Mouse (Mus musculus) C2C12 (cell line): ENCODE results near the gene Tex36. TPM values are rescaled to one million over a fixed set of nuclear protein-coding genes. Genes with fewer than 3 reads are reported as not detected.

ENCODE experiments used
- H3K27me3 ChIP-seq: one replicate; pipeline ENCODE4 v1.6.1; 2011; ENCODE audit not compliant: control insufficient read depth, insufficient read depth, insufficient read length
- H3K36me3 ChIP-seq: one replicate; pipeline ENCODE4 v1.6.1; 2011; ENCODE audit not compliant: control insufficient read depth, insufficient read depth
- H3K4me3 ChIP-seq: one replicate; pipeline ENCODE4 v1.5.1; 2011; ENCODE audit warnings: mild to moderate bottlenecking, control low read depth; ENCODE audit not compliant: poor library complexity, insufficient read depth, severe bottlenecking
- H3K79me2 ChIP-seq: one replicate; pipeline ENCODE4 v1.6.1; 2011; ENCODE audit not compliant: control insufficient read depth, insufficient read depth
- H3K79me3 ChIP-seq: one replicate; pipeline ENCODE4 v1.6.1; 2011; ENCODE audit warnings: low read depth, control low read depth
- H3ac ChIP-seq: one replicate; pipeline ENCODE3; 2011; ENCODE audit warnings: low read depth; ENCODE audit not compliant: control insufficient read depth, insufficient read length
- CEBPB ChIP-seq: IDR thresholded peaks from one replicate; pipeline ENCODE4 v1.6.1; 2011; ENCODE audit warnings: low read depth, mild to moderate bottlenecking, control low read depth, moderate library complexity
- CTCF ChIP-seq: IDR thresholded peaks from one replicate; pipeline ENCODE4 v1.5.1; 2011; ENCODE audit not compliant: control insufficient read depth, insufficient read depth, insufficient read length
- FOSL1 ChIP-seq: IDR thresholded peaks from one replicate; pipeline ENCODE4 v1.8.0; 2011; ENCODE audit warnings: mild to moderate bottlenecking, low read length; ENCODE audit not compliant: poor library complexity, insufficient read depth, severe bottlenecking
- MAX ChIP-seq: IDR thresholded peaks from one replicate; pipeline ENCODE4 v1.6.1; 2011; ENCODE audit warnings: mild to moderate bottlenecking, control low read depth
- MYOD1 ChIP-seq: IDR thresholded peaks from one replicate; pipeline ENCODE4 v1.6.1; 2011; ENCODE audit warnings: low read depth; ENCODE audit not compliant: control insufficient read depth, insufficient read length
- MYOG ChIP-seq: IDR thresholded peaks from one replicate; pipeline ENCODE4 v1.6.1; 2011; ENCODE audit not compliant: control insufficient read depth, insufficient read length; ENCODE audit errors: extremely low read depth
- USF1 ChIP-seq: IDR thresholded peaks from one replicate; pipeline ENCODE4 v1.6.1; 2011; ENCODE audit warnings: low read depth, mild to moderate bottlenecking, control low read depth, moderate library complexity
- polyA plus RNA-seq: library from polyadenylated mRNA; unstranded; fragments of >200 nt; fragmentation: generic; extraction: Trizol; gene quantifications from one replicate; pipeline ENCODE4 v1.2.1, GENCODE M21; 2012; ENCODE audit warnings: missing spikeins

Tex36 gene
- polyA plus RNA-seq, 1 experiment = not detected

DNA sequence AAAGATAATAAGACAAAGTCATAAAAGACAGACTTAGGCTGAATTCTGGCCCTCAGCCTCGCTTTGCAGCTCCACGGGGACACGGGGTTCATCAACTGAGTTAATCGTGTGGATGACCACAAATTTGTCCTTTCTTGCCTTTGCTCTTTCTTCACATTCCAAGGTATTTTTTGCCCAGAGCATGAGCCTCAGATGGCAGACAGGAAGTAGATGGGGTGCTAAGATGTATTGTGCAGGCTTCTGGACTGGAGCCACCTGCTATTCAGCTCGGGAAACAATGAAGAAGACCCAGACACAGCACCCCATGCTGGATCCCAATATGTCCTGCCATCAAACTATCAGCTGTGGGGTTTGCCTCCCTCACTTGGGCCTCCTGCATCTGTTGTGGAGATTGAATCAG lies 5.4 kb upstream of the Tex36 start:
- Histone ChIP-seq H3ac (no peak overlapping the region), H3K79me2 (no peaks in the 10 kb centered on the region), H3K4me3 (no peak overlapping the region), H3K79me3 (no peaks in the 10 kb centered on the region), H3K36me3 (no peaks in the 10 kb centered on the region), H3K27me3 (peaks cover 25% of the 10 kb centered on the region)
- TF ChIP-seq FOSL1 = no peak
- no peak for TF ChIP-seq MYOD1

DNA sequence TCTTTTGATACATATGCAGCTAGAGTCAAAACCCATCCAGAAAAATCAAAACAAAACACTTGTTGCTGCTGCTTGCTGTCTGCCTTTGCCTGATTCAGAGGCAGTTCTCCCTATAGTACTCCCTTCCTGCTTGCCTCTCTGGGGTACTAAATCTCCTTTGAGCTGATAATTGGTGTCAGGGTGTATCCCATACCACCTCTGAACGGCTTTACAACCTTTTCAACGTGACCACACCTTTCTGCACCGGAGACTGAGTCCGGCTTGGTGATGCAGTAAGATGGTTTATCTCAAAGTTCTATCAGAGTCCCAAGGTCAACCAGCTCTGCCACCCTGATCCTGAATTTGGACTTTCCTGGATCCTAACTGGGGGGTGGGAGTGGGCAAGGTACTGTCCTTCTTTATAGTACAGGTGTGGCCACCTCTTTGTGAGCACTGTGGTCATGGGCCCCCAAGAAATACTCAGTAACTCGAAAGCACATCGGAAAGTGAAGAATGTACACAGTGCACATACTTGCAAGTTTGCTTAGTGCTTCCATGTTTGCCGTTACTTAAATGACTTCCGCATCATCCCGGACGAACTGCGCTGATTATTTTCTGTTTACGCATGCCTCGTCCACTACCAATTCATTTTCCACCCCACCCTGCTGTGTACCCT lies 2.6 kb upstream of the Tex36 start:
- Histone ChIP-seq H3K79me3 (no peaks in the 10 kb centered on the region), H3K79me2 (no peaks in the 10 kb centered on the region), H3ac (no peak overlapping the region), H3K27me3 (peaks cover 13% of the 10 kb centered on the region), H3K4me3 (no peak overlapping the region), H3K36me3 (no peaks in the 10 kb centered on the region)
- no peak for TF ChIP-seq MAX
- TF ChIP-seq MYOD1 = no peak
- no peak for TF ChIP-seq CTCF
- no peak for TF ChIP-seq FOSL1
- TF ChIP-seq MYOG = no peak
- no peak for TF ChIP-seq USF1
- TF ChIP-seq CEBPB = no peak

DNA sequence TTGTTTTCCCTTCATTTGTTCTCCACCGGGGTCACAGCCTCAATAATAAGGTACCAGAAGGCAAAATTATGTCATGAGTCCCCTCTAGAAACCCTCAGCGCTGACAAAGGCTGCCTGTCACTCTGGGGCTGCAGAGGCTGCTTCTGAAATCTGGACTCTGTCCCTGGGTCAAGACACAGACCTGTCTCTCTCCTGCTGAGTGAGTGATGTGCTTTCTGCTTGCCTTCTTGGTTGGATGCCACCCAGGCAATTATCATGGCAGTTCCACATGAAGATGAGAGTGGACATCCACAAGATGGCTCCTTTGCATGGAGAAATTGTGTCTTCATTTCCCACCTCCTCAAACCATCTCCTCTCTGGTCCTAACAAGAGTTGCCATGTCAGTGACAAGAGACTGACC lies 1.2 kb upstream of the Tex36 start:
- no peak overlapping the region for H3ac ChIP-seq
- no peaks in the 10 kb centered on the region for H3K36me3 ChIP-seq
- peaks cover 13% of the 10 kb centered on the region for H3K27me3 ChIP-seq
- H3K4me3 ChIP-seq = no peak overlapping the region
- TF ChIP-seq FOSL1 (no peak), USF1 (no peak)
- H3K79me3 ChIP-seq = no peaks in the 10 kb centered on the region
- H3K79me2 ChIP-seq = no peaks in the 10 kb centered on the region

DNA sequence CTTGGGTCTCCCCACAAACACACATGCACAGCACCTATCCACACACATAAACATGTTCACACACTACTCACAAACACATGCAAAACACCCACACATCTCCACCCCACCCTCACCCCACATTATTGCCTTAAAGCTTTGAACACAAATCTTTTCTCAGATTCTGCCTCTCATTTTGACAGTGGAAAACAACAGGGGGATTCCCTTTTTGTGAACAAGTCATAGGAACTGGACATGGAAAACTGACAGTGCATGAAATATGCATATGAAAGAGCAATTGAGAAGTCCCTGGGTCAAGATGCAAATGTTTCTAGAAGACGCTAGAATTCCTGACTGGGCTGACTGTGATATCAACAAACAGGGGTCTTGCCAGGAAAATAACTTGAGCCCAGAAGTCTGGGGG lies 1.4 kb downstream of the Tex36 start:
- H3ac ChIP-seq = no peak overlapping the region
- no peaks in the 10 kb centered on the region for H3K79me3 ChIP-seq
- peaks cover 6% of the 10 kb centered on the region for H3K27me3 ChIP-seq
- H3K36me3 ChIP-seq = no peaks in the 10 kb centered on the region
- TF ChIP-seq FOSL1 (no peak), CEBPB (no peak), MYOD1 (no peak), CTCF (no peak), MAX (no peak), MYOG (no peak), USF1 (no peak)
- no peak overlapping the region for H3K4me3 ChIP-seq
- no peaks in the 10 kb centered on the region for H3K79me2 ChIP-seq

DNA sequence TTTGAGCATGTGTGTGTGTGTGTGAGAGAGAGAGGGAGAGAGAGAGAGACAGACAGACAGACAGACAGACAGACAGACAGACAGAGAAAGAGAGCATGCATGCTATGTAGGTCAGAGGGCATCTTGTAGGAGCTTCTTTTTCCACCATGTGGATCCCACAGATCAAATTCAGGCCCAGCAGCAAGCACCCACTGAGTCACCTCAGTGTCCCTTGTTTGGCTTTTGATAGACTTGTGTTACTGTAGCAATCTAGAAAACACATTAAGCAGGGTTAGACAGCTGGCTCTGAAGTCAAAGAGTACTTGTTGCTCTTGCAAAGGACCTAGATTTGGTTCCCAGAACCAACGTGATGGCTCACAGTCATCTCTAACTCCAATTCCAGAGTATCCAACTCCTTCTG lies 10.2 kb downstream of the Tex36 start:
- no peaks in the 10 kb centered on the region for H3K79me2 ChIP-seq
- TF ChIP-seq MYOD1 (no peak), FOSL1 (no peak), MYOG (no peak), CTCF (no peak), MAX (no peak), USF1 (no peak), CEBPB (no peak)
- no peaks in the 10 kb centered on the region for H3K36me3 ChIP-seq
- no peaks in the 10 kb centered on the region for H3K27me3 ChIP-seq
- no peak overlapping the region for H3ac ChIP-seq
- H3K4me3 ChIP-seq = no peak overlapping the region
- no peaks in the 10 kb centered on the region for H3K79me3 ChIP-seq

DNA sequence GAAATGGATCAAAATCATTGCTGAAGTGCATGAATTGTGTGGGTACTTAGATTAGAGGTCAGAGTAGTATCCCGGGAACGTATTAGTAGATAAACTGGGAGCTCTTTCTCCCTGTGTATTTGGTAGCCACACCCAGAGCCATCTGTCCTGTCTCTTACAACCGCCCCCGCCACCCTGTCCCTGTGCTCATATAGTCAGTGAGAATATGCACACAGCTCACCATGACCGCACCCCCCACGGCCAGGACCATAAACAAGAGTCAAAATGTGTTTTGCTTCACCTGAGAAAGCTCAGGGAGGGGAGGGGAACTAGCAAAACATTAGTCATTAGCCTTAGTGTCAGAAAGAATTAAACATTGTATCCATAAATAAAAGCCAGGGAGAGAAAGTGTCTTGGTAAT lies 18.7 kb downstream of the Tex36 start:
- Histone ChIP-seq H3K79me2 (no peaks in the 10 kb centered on the region), H3K27me3 (peaks cover 12% of the 10 kb centered on the region), H3K79me3 (no peaks in the 10 kb centered on the region), H3ac (no peak overlapping the region), H3K36me3 (no peaks in the 10 kb centered on the region), H3K4me3 (no peak overlapping the region)
- TF ChIP-seq FOSL1 = no peak
- TF ChIP-seq CEBPB = no peak
- TF ChIP-seq CTCF = no peak
- TF ChIP-seq MAX = no peak
- TF ChIP-seq MYOG = no peak
- TF ChIP-seq MYOD1 = no peak

DNA sequence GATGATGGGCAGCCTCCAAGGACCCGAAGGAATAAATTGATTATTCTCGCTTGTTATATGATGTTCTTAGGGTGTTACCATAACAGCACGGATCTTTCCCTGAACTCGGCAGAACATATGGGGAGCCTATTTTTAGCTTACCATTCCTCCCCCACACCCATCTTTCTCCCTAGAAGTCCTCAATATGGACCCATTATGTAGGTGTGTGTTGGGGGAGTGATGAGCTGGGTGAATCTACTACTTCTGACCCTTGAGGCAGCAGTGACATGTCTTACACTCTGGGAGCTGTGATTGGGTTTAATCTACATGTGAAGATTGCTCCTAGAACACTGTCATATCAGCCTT lies 21.7 kb downstream of the Tex36 start:
- Histone ChIP-seq H3ac (no peak overlapping the region), H3K79me3 (no peaks in the 10 kb centered on the region), H3K36me3 (no peaks in the 10 kb centered on the region), H3K27me3 (peaks cover 15% of the 10 kb centered on the region), H3K79me2 (no peaks in the 10 kb centered on the region), H3K4me3 (no peak overlapping the region)
- TF ChIP-seq CTCF (no peak), MYOD1 (no peak), MAX (no peak), FOSL1 (no peak), CEBPB (no peak), MYOG (no peak), USF1 (no peak)
